Mouse (Mus musculus): ENCODE measurements around the gene Mmp24.

DNA sequence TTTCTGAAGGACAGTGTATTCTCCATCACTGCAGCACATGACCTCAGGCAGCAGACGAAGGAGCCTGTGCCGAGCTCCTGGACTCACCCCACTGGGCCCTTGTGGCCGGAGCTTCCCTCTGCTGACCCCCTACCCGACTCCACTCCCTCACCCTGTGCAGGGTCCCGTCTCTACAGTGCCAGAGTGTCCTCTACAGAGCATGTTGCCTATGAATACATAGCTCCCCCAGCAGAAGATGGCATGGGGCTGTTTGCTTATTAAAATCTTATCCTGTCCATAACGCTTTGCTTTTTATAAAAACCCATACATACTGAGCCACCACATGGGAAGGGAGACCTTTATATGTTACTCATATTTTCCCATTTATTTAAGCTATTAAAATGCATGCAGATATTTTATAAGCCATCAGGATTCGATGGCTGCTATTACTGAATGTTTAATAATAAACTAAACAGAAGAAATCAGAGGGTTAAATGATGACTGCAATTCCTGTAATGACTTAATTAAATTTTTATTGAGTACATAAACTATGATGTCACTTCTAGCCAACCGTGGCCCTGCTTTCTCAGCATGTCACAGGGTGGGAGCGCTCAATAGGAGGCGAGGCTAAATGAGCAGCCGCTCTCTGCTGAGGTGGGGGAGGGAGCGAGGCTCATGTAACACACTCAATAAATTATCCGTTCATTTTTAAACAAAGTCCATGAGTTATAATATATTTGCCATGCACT lies 87.6 kb downstream of the Mmp24 start:
- no peak for TF ChIP-seq CTCF (IDR thresholded peaks at IDR 0.05; ENCODE audit: low read depth, low read length)
- no peak for TF ChIP-seq POLR2A (IDR thresholded peaks at IDR 0.05; ENCODE audit: insufficient read depth, low read length)
- TF ChIP-seq EP300 (IDR thresholded peaks at IDR 0.05; ENCODE audit: insufficient read depth, low read depth, low read length), result no peak
